ENCODE assay signal across 9 mouse cellular contexts in the genomic region with DNA sequence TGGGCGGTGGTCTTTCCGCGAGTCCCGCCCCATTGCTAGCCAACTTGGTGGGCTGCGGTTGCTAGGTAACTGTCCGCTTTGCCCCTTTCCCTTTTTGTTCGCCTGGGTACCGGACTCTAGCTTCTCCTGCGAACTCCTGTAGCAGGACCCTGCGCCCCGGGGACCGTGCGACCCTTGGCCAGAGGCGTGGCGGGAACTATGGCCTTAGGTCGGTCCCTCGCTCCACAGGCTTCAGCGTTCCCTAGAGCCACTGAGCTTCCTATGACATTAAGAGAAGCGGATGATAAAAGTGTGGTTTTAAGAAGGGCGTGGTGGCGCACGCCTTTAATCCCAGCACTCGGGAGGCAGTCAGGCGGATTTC. TPM values are rescaled to one million over a fixed set of nuclear protein-coding genes. Genes with fewer than 3 reads are reported as not detected.
DNase-seq lines count a peak whose midpoint lies in the region; ATAC-seq and TF ChIP-seq lines count a peak whose summit lies in the region.
"Had no signal": no experiment of that assay in that cellular context is flagged by ENCODE, and none has a peak within 500 bp of the region (broad histone marks: within the 10 kb centered on the region; RNA-seq: fewer than 3 reads in every experiment).

No protein-coding gene starts in this region.

- no peak; a peak in 1 of 4 replicates for TF ChIP-seq POLR2A in MEL (IDR thresholded peaks at IDR 0.05; ENCODE audit: control insufficient read depth in 1 of 2, insufficient read depth in 1 of 2, low read depth in 1 of 2, low read length in 2 of 2, poor library complexity in 1 of 2)

- WGBS in heart, embryonic 15.5 days, result 1% methylated on average over 24 of the region's 24 CpGs
- 2% methylated on average over 24 of the region's 24 CpGs for WGBS in hindbrain, embryonic 11.5 days

- TF ChIP-seq EP300 in MEL (IDR thresholded peaks at IDR 0.05; ENCODE audit: low read depth in 1 of 2, low read length in 2 of 2), result no peak

- H3K4me1 ChIP-seq in heart, embryonic 15.5 days (replicated peaks), result peaks cover 19% of the 10 kb centered on the region
- H3K4me1 ChIP-seq in MEL (ENCODE audit: control insufficient read depth in 1 of 2, insufficient read depth in 2 of 2, low read length in 2 of 2), result peaks cover 0 to 13% of the 10 kb centered on the region in 2 experiments; a peak in 2 of 4 replicates
- H3K4me1 ChIP-seq in hindbrain, embryonic 11.5 days (replicated peaks; ENCODE audit: control insufficient read depth, insufficient read depth, low read length), result no peaks in the 10 kb centered on the region

- peaks cover 18% of the 10 kb centered on the region for H3K79me2 ChIP-seq in MEL (ENCODE audit: control insufficient read depth, insufficient read depth, low read length, poor library complexity)

- H3K9ac ChIP-seq in heart, embryonic 15.5 days, result peak overlapping the region; percentile 65
- H3K9ac ChIP-seq in MEL (ENCODE audit: control insufficient read depth, low read depth, low read length, poor library complexity, severe bottlenecking), result peak overlapping the region; percentile 87
- peak overlapping the region; percentile 53 for H3K9ac ChIP-seq in hindbrain, embryonic 11.5 days (ENCODE audit: low read depth, low read length)

- H3K27me3 ChIP-seq in heart, embryonic 15.5 days, result no peaks in the 10 kb centered on the region
- no peaks in the 10 kb centered on the region for H3K27me3 ChIP-seq in MEL (ENCODE audit: control insufficient read depth in 1 of 2, insufficient read depth in 2 of 2, low read length in 2 of 2)
- no peaks in the 10 kb centered on the region for H3K27me3 ChIP-seq in hindbrain, embryonic 11.5 days (ENCODE audit: control insufficient read depth, insufficient read depth, low read length)

- H3K4me2 ChIP-seq in heart, embryonic 15.5 days, result peak overlapping the region; percentile 80
- H3K4me2 ChIP-seq in hindbrain, embryonic 11.5 days (replicated peaks; ENCODE audit: low read depth, low read length), result peak overlapping the region; percentile 61

- no peaks in the 10 kb centered on the region for H3K9me3 ChIP-seq in heart, embryonic 15.5 days (replicated peaks)
- no peaks in the 10 kb centered on the region for H3K9me3 ChIP-seq in MEL (replicated peaks; ENCODE audit: insufficient read depth, low read length)
- no peaks in the 10 kb centered on the region for H3K9me3 ChIP-seq in hindbrain, embryonic 11.5 days (ENCODE audit: control insufficient read depth, low read length)

- H3K4me3 ChIP-seq in heart, embryonic 15.5 days, result peak overlapping the region; percentile 76
- H3K4me3 ChIP-seq in MEL (ENCODE audit: control insufficient read depth in 1 of 2, insufficient read depth in 1 of 2, low read depth in 2 of 2, low read length in 2 of 2), result peak overlapping the region; percentile 51 to 87
- peak overlapping the region; percentile 56 for H3K4me3 ChIP-seq in hindbrain, embryonic 11.5 days (ENCODE audit: low read depth, low read length)

- no peak for TF ChIP-seq CTCF in MEL (IDR thresholded peaks at IDR 0.05 in 2 of 3, conservative IDR thresholded peaks at IDR 0.05 in 1 of 3; ENCODE audit: control insufficient read depth in 1 of 3, insufficient read depth in 1 of 3, low read depth in 2 of 3, low read length in 3 of 3, poor library complexity in 1 of 3, severe bottlenecking in 1 of 3)

- H3K36me3 ChIP-seq in heart, embryonic 15.5 days, result peaks cover 4% of the 10 kb centered on the region; the same call in 1 of the 2 replicates
- H3K36me3 ChIP-seq in MEL (ENCODE audit: control insufficient read depth in 1 of 2, insufficient read depth in 2 of 2, low read length in 2 of 2), result peaks cover 0 to 8% of the 10 kb centered on the region in 2 experiments; a peak in 2 of 4 replicates
- no peaks in the 10 kb centered on the region for H3K36me3 ChIP-seq in hindbrain, embryonic 11.5 days (ENCODE audit: control insufficient read depth, insufficient read depth, low read length)

- peak; percentile 23 for ATAC-seq in heart, embryonic 15.5 days (replicated peaks; ENCODE audit: insufficient number of reproducible peaks, insufficient read depth, low FRiP score, low read depth)
- no peak for ATAC-seq in hindbrain, embryonic 11.5 days (ENCODE audit: low FRiP score)
- ATAC-seq in megakaryocyte-erythroid progenitor cell, adult 5-6 weeks (replicated peaks; ENCODE audit: low FRiP score, low TSS enrichment, poor library complexity, severe bottlenecking), result peak; percentile 20
- no peak for ATAC-seq in CD4-positive, CD25-positive, alpha-beta regulatory T cell, adult 4 months

- no peak for DNase-seq in heart, postnatal 36 days
- no peak for DNase-seq in MEL (ENCODE audit: low read depth, low spot score)
- DNase-seq in hindbrain, embryonic 11.5 days (ENCODE audit: low spot score), result no peak
- DNase-seq in right cerebral cortex, postnatal 36 days (ENCODE audit: low spot score in 2 of 2), result no peak
- DNase-seq in urinary bladder, postnatal 36 days (ENCODE audit: low spot score in 2 of 2), result no peak

- H3K27ac ChIP-seq in heart, embryonic 15.5 days, result peak overlapping the region; percentile 96
- peak overlapping the region; percentile 95 for H3K27ac ChIP-seq in MEL (ENCODE audit: control insufficient read depth, low read depth, low read length)
- H3K27ac ChIP-seq in hindbrain, embryonic 11.5 days (ENCODE audit: low read depth, low read length), result peak overlapping the region; percentile 92

- no peak for TF ChIP-seq RAD21 in MEL (IDR thresholded peaks at IDR 0.05; ENCODE audit: low read depth, low read length)

- intact Hi-C loops in heart, postnatal 36 days (cut with DNase I), result loop anchor here (5.0 to 10.0 kb wide), 3 partner anchors 63 to 484 kb away; a partner anchor contains a TSS

TF ChIP-seq in MEL, 35 proteins besides CTCF, POLR2A, EP300 and RAD21 (continues in another document):
- TF ChIP-seq SMC3 (IDR thresholded peaks at IDR 0.05; ENCODE audit: low read depth, low read length) (no peak), UBTF (IDR thresholded peaks at IDR 0.05; ENCODE audit: borderline replicate concordance, insufficient read depth, low read depth, low read length) (no peak)

RNA-seq across cellular contexts. Expression of a gene that starts 0.6 kb away (rescaled TPM):
- polyA plus RNA-seq in heart, embryonic 15.5 days (2015; fragmentation: Nextera tagmentation; extraction: Ambion mirVana), result 96.3 and 113 TPM in 2 replicates
- total RNA-seq in heart, postnatal 36 days (2021), result 10 to 100 TPM; 49.4 to 49.6 TPM
- 45.7 and 47.4 TPM in 2 replicates for total RNA-seq in MEL (2012; rRNA removed)
- polyA plus RNA-seq in MEL (2012; ENCODE audit: insufficient read depth in 1 of 2, insufficient read length in 2 of 2, low read depth in 1 of 2, low replicate concordance in 2 of 2, missing spikeins in 1 of 2), result 100 to 1,000 TPM in 1 of 2 experiments, not detected in 1; 117 TPM
- 174 and 175 TPM in 2 replicates for polyA plus RNA-seq in hindbrain, embryonic 11.5 days (2014; fragmentation: Nextera tagmentation; extraction: Ambion mirVana)
- 110 and 155 TPM in 2 replicates for total RNA-seq in megakaryocyte-erythroid progenitor cell, adult 5-6 weeks (2014; fragmentation: Nextera tagmentation)
- 63.6 and 64.8 TPM in 2 replicates for total RNA-seq in megakaryocyte-erythroid progenitor cell, adult 5-6 weeks (2017)
- polyA plus RNA-seq in CD4-positive, CD25-positive, alpha-beta regulatory T cell, adult 4 months (2017; shearing (Covaris generic)), result 100 to 1,000 TPM; 128 to 173 TPM

RNA-seq across cellular contexts. Expression of a gene that starts 20.9 kb away (rescaled TPM):
- 41.0 and 45.6 TPM in 2 replicates for polyA plus RNA-seq in heart, embryonic 15.5 days (2015; fragmentation: Nextera tagmentation; extraction: Ambion mirVana)
- 10 to 100 TPM; 21.2 to 25.0 TPM for total RNA-seq in heart, postnatal 36 days (2021)
- 42.2 and 45.5 TPM in 2 replicates for total RNA-seq in MEL (2012; rRNA removed)
- 10 to 100 TPM in 1 of 2 experiments, not detected in 1; 45.9 TPM for polyA plus RNA-seq in MEL (2012; ENCODE audit: insufficient read depth in 1 of 2, insufficient read length in 2 of 2, low read depth in 1 of 2, low replicate concordance in 2 of 2, missing spikeins in 1 of 2)
- polyA plus RNA-seq in hindbrain, embryonic 11.5 days (2014; fragmentation: Nextera tagmentation; extraction: Ambion mirVana), result 75.9 and 78.9 TPM in 2 replicates
- 42.0 and 49.1 TPM in 2 replicates for total RNA-seq in megakaryocyte-erythroid progenitor cell, adult 5-6 weeks (2014; fragmentation: Nextera tagmentation)
- 47.2 and 58.1 TPM in 2 replicates for total RNA-seq in megakaryocyte-erythroid progenitor cell, adult 5-6 weeks (2017)
- 100 to 1,000 TPM; 102 to 130 TPM for polyA plus RNA-seq in CD4-positive, CD25-positive, alpha-beta regulatory T cell, adult 4 months (2017; shearing (Covaris generic))

RNA-seq across cellular contexts. Expression of a gene that starts 26.9 kb away (rescaled TPM):
- polyA plus RNA-seq in heart, embryonic 15.5 days (2015; fragmentation: Nextera tagmentation; extraction: Ambion mirVana), result not detected in 2 replicates
- not detected for total RNA-seq in heart, postnatal 36 days (2021)
- not detected in 2 replicates for total RNA-seq in MEL (2012; rRNA removed)
- polyA plus RNA-seq in MEL (2012; ENCODE audit: insufficient read depth in 1 of 2, insufficient read length in 2 of 2, low read depth in 1 of 2, low replicate concordance in 2 of 2, missing spikeins in 1 of 2), result not detected
- polyA plus RNA-seq in hindbrain, embryonic 11.5 days (2014; fragmentation: Nextera tagmentation; extraction: Ambion mirVana), result not detected in 2 replicates
- not detected in 2 replicates for total RNA-seq in megakaryocyte-erythroid progenitor cell, adult 5-6 weeks (2014; fragmentation: Nextera tagmentation)
- total RNA-seq in megakaryocyte-erythroid progenitor cell, adult 5-6 weeks (2017), result not detected in 2 replicates
- polyA plus RNA-seq in CD4-positive, CD25-positive, alpha-beta regulatory T cell, adult 4 months (2017; shearing (Covaris generic)), result not detected
- total RNA-seq: gastrocnemius, postnatal 36 days had no signal

RNA-seq across cellular contexts. Expression of a gene that starts 27.7 kb away (rescaled TPM):
- polyA plus RNA-seq in heart, embryonic 15.5 days (2015; fragmentation: Nextera tagmentation; extraction: Ambion mirVana), result not detected in 2 replicates
- under 1 TPM in 1 of 2 experiments, not detected in 1; 0.57 TPM for total RNA-seq in heart, postnatal 36 days (2021)
- not detected in 2 replicates for total RNA-seq in MEL (2012; rRNA removed)
- not detected for polyA plus RNA-seq in MEL (2012; ENCODE audit: insufficient read depth in 1 of 2, insufficient read length in 2 of 2, low read depth in 1 of 2, low replicate concordance in 2 of 2, missing spikeins in 1 of 2)
- not detected in 2 replicates for polyA plus RNA-seq in hindbrain, embryonic 11.5 days (2014; fragmentation: Nextera tagmentation; extraction: Ambion mirVana)
- not detected in 2 replicates for total RNA-seq in megakaryocyte-erythroid progenitor cell, adult 5-6 weeks (2014; fragmentation: Nextera tagmentation)
- not detected in 2 replicates for total RNA-seq in megakaryocyte-erythroid progenitor cell, adult 5-6 weeks (2017)
- under 1 TPM in 1 of 2 experiments, not detected in 1; 0.46 TPM for polyA plus RNA-seq in CD4-positive, CD25-positive, alpha-beta regulatory T cell, adult 4 months (2017; shearing (Covaris generic))
- total RNA-seq: gastrocnemius, postnatal 36 days had no signal

RNA-seq across cellular contexts. Expression of a gene that starts 50.9 kb away (rescaled TPM):
- 0.20 and 0.27 TPM in 2 replicates for polyA plus RNA-seq in heart, embryonic 15.5 days (2015; fragmentation: Nextera tagmentation; extraction: Ambion mirVana)
- total RNA-seq in heart, postnatal 36 days (2021), result not detected
- 0.04 TPM in 1 of 2 replicates, not detected in the other for total RNA-seq in MEL (2012; rRNA removed)
- polyA plus RNA-seq in MEL (2012; ENCODE audit: insufficient read depth in 1 of 2, insufficient read length in 2 of 2, low read depth in 1 of 2, low replicate concordance in 2 of 2, missing spikeins in 1 of 2), result under 1 TPM in 1 of 2 experiments, not detected in 1; 0.13 TPM
- polyA plus RNA-seq in hindbrain, embryonic 11.5 days (2014; fragmentation: Nextera tagmentation; extraction: Ambion mirVana), result not detected in 2 replicates
- total RNA-seq in megakaryocyte-erythroid progenitor cell, adult 5-6 weeks (2014; fragmentation: Nextera tagmentation), result 15.0 and 18.8 TPM in 2 replicates
- 0.89 and 4.6 TPM in 2 replicates for total RNA-seq in megakaryocyte-erythroid progenitor cell, adult 5-6 weeks (2017)
- polyA plus RNA-seq in CD4-positive, CD25-positive, alpha-beta regulatory T cell, adult 4 months (2017; shearing (Covaris generic)), result 10 to 100 TPM; 32.1 to 38.1 TPM
- total RNA-seq: gastrocnemius, postnatal 36 days had no signal

Comparison
In these comparisons a context has a peak if more than half of its experiments do, and no peak if none do; other contexts are left out.
1. ATAC-seq: peak in heart, embryonic 15.5 days (single experiment) and megakaryocyte-erythroid progenitor cell, adult 5-6 weeks (single experiment); none in hindbrain, embryonic 11.5 days (single experiment) and CD4-positive, CD25-positive, alpha-beta regulatory T cell, adult 4 months (single experiment).
2. Peak in every context shown above with its lines, with median percentiles within 50 percentile points of each other: H3K27ac ChIP-seq, H3K4me3 ChIP-seq and H3K9ac ChIP-seq.